Mouse (Mus musculus) ES-CJ7 (cell line): ENCODE data around the gene Asb10.

Experiments
- DNase-seq: peaks from one replicate; pipeline ENCODE4 v3.0.0; 2011; ENCODE audit warnings: low read depth, low spot score

Asb10 gene

GRCm38 (mm10) chr5:24536511-24536910 is 4.3 kb downstream of the Asb10 start:
- DNase-seq, result no peak

- DNase-seq, result no peak
These were observed 5.0 kb downstream of the Asb10 start for GRCm38 (mm10) chr5:24535731-24536130.

- DNase-seq, result no peak
These were observed 6.5 kb downstream of the Asb10 start for GRCm38 (mm10) chr5:24534292-24534691.

- peak; percentile 64 for DNase-seq
These were observed 7.4 kb downstream of the Asb10 start for GRCm38 (mm10) chr5:24533391-24533790.

GRCm38 (mm10) chr5:24530042-24530689 is 10.6 kb downstream of the Asb10 start:
- DNase-seq, result peak; percentile 87

GRCm38 (mm10) chr5:24527780-24528179 is 13.0 kb downstream of the Asb10 start:
- no peak for DNase-seq

GRCm38 (mm10) chr5:24526889-24527230 is 13.9 kb downstream of the Asb10 start, which contains the start of gene Gbx1:
Gbx1 (minus strand) TSS chr5:24527202.
- no peak for DNase-seq

- no peak for DNase-seq
These were observed 14.4 kb downstream of the Asb10 start for GRCm38 (mm10) chr5:24526190-24526888.

GRCm38 (mm10) chr5:24525360-24526189 is 15.2 kb downstream of the Asb10 start:
- no peak for DNase-seq

GRCm38 (mm10) chr5:24524522-24524921 is 16.3 kb downstream of the Asb10 start:
- DNase-seq, result peak; percentile 40

- DNase-seq, result peak; percentile 53
These were observed 17.0 kb downstream of the Asb10 start for GRCm38 (mm10) chr5:24523806-24524205.

- DNase-seq, result no peak
These were observed 19.4 kb downstream of the Asb10 start for GRCm38 (mm10) chr5:24521366-24521765.

- DNase-seq, result peak; percentile 93
These were observed 28.5 kb downstream of the Asb10 start for GRCm38 (mm10) chr5:24512271-24512670.

GRCm38 (mm10) chr5:24510635-24511034 is 30.1 kb downstream of the Asb10 start:
- DNase-seq, result peak; percentile 80

- DNase-seq, result peak; percentile 62
These were observed 32.4 kb downstream of the Asb10 start for GRCm38 (mm10) chr5:24508406-24508805.

- no peak for DNase-seq
These were observed 35.3 kb downstream of the Asb10 start for GRCm38 (mm10) chr5:24505513-24505912.

GRCm38 (mm10) chr5:24502786-24503185 is 38.0 kb downstream of the Asb10 start:
- peak; percentile 41 for DNase-seq

- no peak for DNase-seq
These were observed 39.9 kb downstream of the Asb10 start for GRCm38 (mm10) chr5:24500851-24501250.

- DNase-seq, result no peak
These were observed 41.7 kb downstream of the Asb10 start for GRCm38 (mm10) chr5:24499113-24499512.

GRCm38 (mm10) chr5:24497526-24497925 is 43.3 kb downstream of the Asb10 start:
- no peak for DNase-seq

- no peak for DNase-seq
These were observed 44.0 kb downstream of the Asb10 start for GRCm38 (mm10) chr5:24496756-24497155.

GRCm38 (mm10) chr5:24495019-24495418 is 45.8 kb downstream of the Asb10 start:
- DNase-seq, result no peak
